Mouse (Mus musculus): ENCODE measurements around the gene Peak1. TPM values are rescaled to one million over a fixed set of nuclear protein-coding genes. Genes with fewer than 3 reads are reported as not detected.

Peak1 gene
- polyA plus RNA-seq, 1 experiment from 2014 or later: 27.3 TPM

- H3K4me3 ChIP-seq (ENCODE audit: low read depth, low read length): no peak overlapping the region
- no peak overlapping the region for H3K4me2 ChIP-seq (replicated peaks; ENCODE audit: low read depth, low read length)
- H3K27ac ChIP-seq (ENCODE audit: low read length): no peak overlapping the region
- 86% methylated on average over 14 of the region's 14 CpGs for WGBS
- no peaks in the 10 kb centered on the region for H3K4me1 ChIP-seq (ENCODE audit: control insufficient read depth, insufficient read depth, low read length)
- H3K27me3 ChIP-seq (ENCODE audit: control insufficient read depth, insufficient read depth, low read length): no peaks in the 10 kb centered on the region
- no peak for ATAC-seq (ENCODE audit: insufficient number of reproducible peaks, insufficient read depth, low FRiP score, low read depth)
- 0 out of 2 replicates have a peak, but pooled peaks cover 4% of the 10 kb centered on the region for H3K36me3 ChIP-seq (ENCODE audit: control insufficient read depth, insufficient read depth, low read length)
- no peak overlapping the region for H3K9ac ChIP-seq (replicated peaks; ENCODE audit: low read depth, low read length)
- peaks cover 6% of the 10 kb centered on the region for H3K9me3 ChIP-seq (ENCODE audit: control insufficient read depth, low read depth, low read length)
These were observed 157.3 kb downstream of the Peak1 start for GRCm38 (mm10) chr9:56260495-56261136.

DNA sequence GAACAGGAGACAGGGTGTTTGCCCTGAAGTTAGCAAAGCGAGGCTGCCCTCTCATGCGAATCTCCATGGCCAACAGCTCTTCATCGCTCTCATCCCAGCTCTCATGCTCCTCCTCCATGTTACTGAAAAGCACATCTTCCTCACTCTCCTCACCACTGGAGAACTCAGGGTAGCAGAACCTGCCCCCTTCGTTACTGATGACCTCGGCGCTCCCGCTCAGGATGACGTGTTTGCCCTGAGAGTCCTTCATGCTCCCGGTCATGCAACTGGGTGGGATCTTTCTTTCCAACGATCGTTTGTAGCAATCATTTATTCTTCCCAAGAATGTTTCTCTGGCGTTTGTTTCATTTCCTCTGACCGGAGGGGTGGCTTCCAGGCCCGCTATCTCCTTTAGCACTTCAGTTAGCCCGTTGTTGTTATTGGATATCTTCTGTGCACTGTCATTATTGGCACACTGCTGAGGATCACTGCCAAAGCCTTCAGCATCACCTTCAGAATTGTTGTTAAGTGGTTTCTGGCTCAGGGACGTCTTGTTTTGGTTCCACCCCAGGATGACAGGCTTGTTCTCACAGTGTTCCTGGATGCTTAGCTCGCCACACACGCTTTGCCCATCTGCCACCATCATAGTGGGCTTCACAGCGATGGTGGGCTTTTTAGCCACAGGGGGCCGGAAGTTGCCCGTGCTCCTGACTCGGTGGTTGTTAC is 157.9 kb downstream of the Peak1 start:
- Histone ChIP-seq H3K4me1 (ENCODE audit: control insufficient read depth, insufficient read depth, low read length) (no peaks in the 10 kb centered on the region), H3K27me3 (ENCODE audit: control insufficient read depth, insufficient read depth, low read length) (no peaks in the 10 kb centered on the region), H3K27ac (ENCODE audit: low read length) (no peak overlapping the region), H3K4me3 (ENCODE audit: low read depth, low read length) (no peak overlapping the region), H3K36me3 (ENCODE audit: control insufficient read depth, insufficient read depth, low read length) (0 out of 2 replicates have a peak, but pooled peaks cover 4% of the 10 kb centered on the region), H3K9ac (replicated peaks; ENCODE audit: low read depth, low read length) (no peak overlapping the region), H3K9me3 (ENCODE audit: control insufficient read depth, low read depth, low read length) (peaks cover 6% of the 10 kb centered on the region), H3K4me2 (replicated peaks; ENCODE audit: low read depth, low read length) (no peak overlapping the region)
- no peak for ATAC-seq (ENCODE audit: insufficient number of reproducible peaks, insufficient read depth, low FRiP score, low read depth)
- 80% methylated on average over 22 of the region's 22 CpGs for WGBS

GRCm38 (mm10) chr9:56258261-56258790 is 159.5 kb downstream of the Peak1 start:
- no peak for ATAC-seq (ENCODE audit: insufficient number of reproducible peaks, insufficient read depth, low FRiP score, low read depth)
- no peak overlapping the region for H3K9ac ChIP-seq (replicated peaks; ENCODE audit: low read depth, low read length)
- H3K4me3 ChIP-seq (ENCODE audit: low read depth, low read length): no peak overlapping the region
- no peaks in the 10 kb centered on the region for H3K27me3 ChIP-seq (ENCODE audit: control insufficient read depth, insufficient read depth, low read length)
- H3K4me2 ChIP-seq (replicated peaks; ENCODE audit: low read depth, low read length): no peak overlapping the region
- H3K27ac ChIP-seq (ENCODE audit: low read length): no peak overlapping the region
- H3K4me1 ChIP-seq (ENCODE audit: control insufficient read depth, insufficient read depth, low read length): no peaks in the 10 kb centered on the region
- H3K9me3 ChIP-seq (ENCODE audit: control insufficient read depth, low read depth, low read length): peaks cover 6% of the 10 kb centered on the region
- whole genome bisulfite sequencing: 94% methylated on average over 10 of the region's 10 CpGs
- H3K36me3 ChIP-seq (ENCODE audit: control insufficient read depth, insufficient read depth, low read length): 0 out of 2 replicates have a peak, but pooled peaks cover 4% of the 10 kb centered on the region

- WGBS: 90% methylated on average over 20 of the region's 20 CpGs
- Histone ChIP-seq H3K36me3 (ENCODE audit: control insufficient read depth, insufficient read depth, low read length) (0 out of 2 replicates have a peak, but pooled peaks cover 4% of the 10 kb centered on the region), H3K4me1 (ENCODE audit: control insufficient read depth, insufficient read depth, low read length) (no peaks in the 10 kb centered on the region), H3K4me3 (ENCODE audit: low read depth, low read length) (no peak overlapping the region), H3K27me3 (ENCODE audit: control insufficient read depth, insufficient read depth, low read length) (no peaks in the 10 kb centered on the region), H3K9me3 (ENCODE audit: control insufficient read depth, low read depth, low read length) (peaks cover 6% of the 10 kb centered on the region), H3K9ac (replicated peaks; ENCODE audit: low read depth, low read length) (no peak overlapping the region), H3K27ac (ENCODE audit: low read length) (no peak overlapping the region), H3K4me2 (replicated peaks; ENCODE audit: low read depth, low read length) (no peak overlapping the region)
- no peak for ATAC-seq (ENCODE audit: insufficient number of reproducible peaks, insufficient read depth, low FRiP score, low read depth)
These were observed 160.5 kb downstream of the Peak1 start for GRCm38 (mm10) chr9:56257227-56258000.

GRCm38 (mm10) chr9:56255676-56256432 is 162.0 kb downstream of the Peak1 start:
- no peak overlapping the region for H3K4me2 ChIP-seq (replicated peaks; ENCODE audit: low read depth, low read length)
- WGBS: 86% methylated on average over 6 of the region's 6 CpGs
- H3K4me3 ChIP-seq (ENCODE audit: low read depth, low read length): no peak overlapping the region
- no peak overlapping the region for H3K27ac ChIP-seq (ENCODE audit: low read length)
- no peaks in the 10 kb centered on the region for H3K4me1 ChIP-seq (ENCODE audit: control insufficient read depth, insufficient read depth, low read length)
- H3K9ac ChIP-seq (replicated peaks; ENCODE audit: low read depth, low read length): no peak overlapping the region
- peaks cover 6% of the 10 kb centered on the region for H3K9me3 ChIP-seq (ENCODE audit: control insufficient read depth, low read depth, low read length)
- no peak for ATAC-seq (ENCODE audit: insufficient number of reproducible peaks, insufficient read depth, low FRiP score, low read depth)
- H3K36me3 ChIP-seq (ENCODE audit: control insufficient read depth, insufficient read depth, low read length): 0 out of 2 replicates have a peak, but pooled peaks cover 4% of the 10 kb centered on the region
- H3K27me3 ChIP-seq (ENCODE audit: control insufficient read depth, insufficient read depth, low read length): no peaks in the 10 kb centered on the region

DNA sequence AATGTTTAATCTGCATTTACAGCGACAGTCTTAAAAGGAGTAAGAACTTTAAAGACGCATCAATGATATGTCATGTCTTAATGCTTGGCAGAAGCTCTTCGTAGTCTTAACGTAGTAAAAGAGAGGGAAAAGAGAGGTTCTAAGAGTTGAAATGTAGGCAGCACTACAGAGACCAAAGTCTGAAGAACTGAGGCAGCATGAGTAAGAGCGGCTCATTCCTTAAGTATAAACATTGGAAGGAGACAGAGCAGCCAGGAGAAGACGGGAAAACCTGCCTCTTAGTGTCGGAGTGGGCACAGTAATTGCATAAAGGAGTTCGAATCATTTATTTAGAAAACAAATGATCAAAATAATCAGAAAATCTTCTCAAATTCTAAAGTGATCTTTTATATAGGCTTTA is 173.5 kb downstream of the Peak1 start:
- Histone ChIP-seq H3K27ac (ENCODE audit: low read length) (no peak overlapping the region), H3K9ac (replicated peaks; ENCODE audit: low read depth, low read length) (no peak overlapping the region), H3K27me3 (ENCODE audit: control insufficient read depth, insufficient read depth, low read length) (no peaks in the 10 kb centered on the region), H3K4me1 (ENCODE audit: control insufficient read depth, insufficient read depth, low read length) (peaks cover 22% of the 10 kb centered on the region), H3K4me2 (replicated peaks; ENCODE audit: low read depth, low read length) (no peak overlapping the region), H3K9me3 (ENCODE audit: control insufficient read depth, low read depth, low read length) (no peaks in the 10 kb centered on the region), H3K36me3 (ENCODE audit: control insufficient read depth, insufficient read depth, low read length) (peaks cover 8% of the 10 kb centered on the region; the same call in 1 of the 2 replicates), H3K4me3 (ENCODE audit: low read depth, low read length) (no peak overlapping the region)
- no peak for ATAC-seq (ENCODE audit: insufficient number of reproducible peaks, insufficient read depth, low FRiP score, low read depth)
- WGBS: 54% methylated on average over 8 of the region's 8 CpGs

DNA sequence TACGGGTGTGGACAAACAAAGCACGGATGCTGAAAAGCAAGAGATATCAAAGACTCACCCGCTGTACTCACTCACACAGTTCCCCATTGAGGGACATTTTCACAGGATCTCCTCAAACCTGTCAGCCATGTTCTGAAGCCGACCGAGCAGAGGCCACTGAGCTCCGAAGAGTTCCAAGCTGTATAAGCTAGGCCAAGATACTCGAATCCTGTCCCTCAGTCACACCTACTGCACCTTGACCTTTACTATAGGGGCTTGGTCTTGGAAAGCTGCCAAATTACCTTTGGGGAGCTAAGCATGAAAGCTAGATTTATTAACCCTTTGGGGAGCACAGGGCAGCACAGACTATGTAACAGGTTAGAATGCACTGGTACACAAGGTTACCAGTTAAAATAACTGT is 174.0 kb downstream of the Peak1 start:
- H3K27ac ChIP-seq (ENCODE audit: low read length): peak overlapping the region; percentile 45; the same call in 1 of the 2 replicates
- no peaks in the 10 kb centered on the region for H3K27me3 ChIP-seq (ENCODE audit: control insufficient read depth, insufficient read depth, low read length)
- no peaks in the 10 kb centered on the region for H3K9me3 ChIP-seq (ENCODE audit: control insufficient read depth, low read depth, low read length)
- peak; percentile 83 for ATAC-seq (ENCODE audit: insufficient number of reproducible peaks, insufficient read depth, low FRiP score, low read depth)
- peaks cover 8% of the 10 kb centered on the region; the same call in 1 of the 2 replicates for H3K36me3 ChIP-seq (ENCODE audit: control insufficient read depth, insufficient read depth, low read length)
- whole genome bisulfite sequencing: 62% methylated on average over 7 of the region's 7 CpGs
- no peak overlapping the region for H3K9ac ChIP-seq (replicated peaks; ENCODE audit: low read depth, low read length)
- peaks cover 22% of the 10 kb centered on the region for H3K4me1 ChIP-seq (ENCODE audit: control insufficient read depth, insufficient read depth, low read length)
- H3K4me2 ChIP-seq (replicated peaks; ENCODE audit: low read depth, low read length): no peak overlapping the region; the same call in 1 of the 2 replicates
- no peak overlapping the region for H3K4me3 ChIP-seq (ENCODE audit: low read depth, low read length)
